Mouse (Mus musculus) hindlimb bud, embryonic 11.5 days (tissue): ENCODE measurements around the gene Rhox7a.
"Not testable (repeated sequence)": the region's sequence is repeated elsewhere in the genome, so short reads cannot be mapped to it uniquely, and the experiment has no call there.

Experiments used
- DNase-seq: peaks from one replicate; pipeline ENCODE4 v3.0.0-alpha.2; 2012; ENCODE audit warnings: low read depth, low spot score; ENCODE audit errors: extremely low spot score

Rhox7a gene

GRCm38 (mm10) chrX:37831386-37831785 is at the start of gene Rhox7a:
Gene Rhox7a, plus strand, starts transcription at chrX:37831686.
- DNase-seq, result not testable (repeated sequence)

GRCm38 (mm10) chrX:37807286-37808080 is 24.0 kb upstream of the Rhox7a start:
- no peak for DNase-seq

GRCm38 (mm10) chrX:37809396-37809795 is 22.1 kb upstream of the Rhox7a start:
- DNase-seq, result no peak

DNA sequence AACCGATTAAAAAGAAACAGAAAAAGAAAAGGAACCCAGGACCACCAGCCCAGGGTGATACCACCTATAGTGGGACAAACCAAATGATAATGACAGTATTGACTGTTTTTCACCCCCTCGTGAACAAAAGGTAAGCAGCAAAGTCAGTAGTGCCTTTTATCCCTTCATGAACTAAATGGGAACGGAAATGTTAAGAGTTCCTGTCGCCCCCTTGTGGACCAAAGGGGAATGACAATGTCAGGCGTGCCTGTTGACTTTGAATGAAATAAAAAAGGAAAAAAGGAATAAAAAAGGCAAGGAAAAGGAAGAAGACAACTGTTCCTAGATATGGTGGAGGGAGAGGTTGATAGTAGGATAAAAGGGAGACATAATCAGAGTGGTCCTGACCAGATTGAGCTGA is 20.3 kb upstream of the Rhox7a start:
- peak; percentile 2 for DNase-seq

DNA sequence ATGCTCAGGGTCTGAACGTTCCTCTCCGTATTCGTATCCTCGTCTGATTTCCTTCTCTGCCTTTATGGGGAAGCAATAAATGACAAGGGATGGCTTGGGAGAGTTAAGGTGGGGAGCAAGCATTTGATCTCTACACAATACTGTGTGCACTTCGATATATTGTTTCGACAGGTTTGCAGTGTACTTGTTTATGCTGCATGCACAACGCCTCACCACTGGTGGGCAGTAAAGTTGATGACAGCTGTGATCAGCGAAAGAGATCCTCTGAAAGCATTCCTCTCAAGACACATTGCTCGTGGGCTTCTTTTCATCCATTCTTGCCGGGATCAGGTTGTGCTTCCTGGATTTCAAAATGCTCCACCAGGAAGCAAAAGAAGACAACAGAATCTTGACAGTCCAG is 15.8 kb upstream of the Rhox7a start:
- no peak for DNase-seq

GRCm38 (mm10) chrX:37826610-37827009 is 4.9 kb upstream of the Rhox7a start, which contains the start of gene Rhox6:
Gene Rhox6, plus strand, starts transcription at chrX:37826910.
- not testable (repeated sequence) for DNase-seq

DNA sequence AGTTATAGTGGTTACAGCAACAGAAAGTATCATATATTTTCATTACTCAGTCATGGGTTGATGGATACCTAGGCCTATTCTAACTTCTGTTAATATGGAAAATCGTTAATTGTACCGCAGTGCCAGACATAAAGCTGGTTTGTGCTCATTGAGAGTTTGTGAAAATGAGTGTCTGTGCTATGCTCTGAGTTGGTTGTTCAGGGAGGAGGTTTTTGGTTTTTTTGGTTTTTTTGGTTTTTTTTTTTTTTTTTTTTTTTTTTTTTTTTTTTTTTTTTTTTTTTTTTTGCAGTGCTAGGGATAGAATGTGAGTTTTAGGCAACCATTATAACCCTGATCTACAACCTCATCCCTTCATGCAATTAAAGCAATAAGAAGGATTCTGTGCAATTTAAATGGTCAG is 40.2 kb downstream of the Rhox7a start:
- no peak for DNase-seq

DNA sequence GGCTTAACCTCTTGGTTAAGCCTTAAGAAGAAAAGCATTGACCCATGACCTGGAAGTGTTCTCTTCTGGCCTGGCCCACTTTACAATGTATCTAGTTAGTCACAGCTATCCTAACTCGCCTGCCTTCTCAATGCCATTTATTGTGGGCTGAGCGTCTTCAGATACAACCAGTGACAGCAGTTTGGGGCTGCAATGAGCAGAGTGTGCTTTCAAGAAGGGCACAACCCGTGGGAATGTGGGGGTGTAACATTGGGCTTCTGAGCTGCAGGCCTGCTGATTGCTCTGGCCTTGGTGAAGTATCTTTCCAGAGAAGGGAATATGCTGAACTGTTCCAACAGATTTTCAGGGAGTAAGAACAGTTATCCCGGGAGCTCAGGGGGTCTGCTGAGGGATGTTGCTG is 47.4 kb downstream of the Rhox7a start, which contains the start of gene Rhox8:
Rhox8 (minus strand) TSS at position 101 of the 400 bp plus-strand sequence.
- DNase-seq, result no peak
